Mouse (Mus musculus) cerebellum, adult 2 months (tissue): Measurements from ENCODE around the gene Hip1r. TPM values are rescaled to one million over a fixed set of nuclear protein-coding genes. Genes with fewer than 3 reads are reported as not detected.

Experiments
- DNase-seq, 2 experiments: peaks; one replicate each; pipeline ENCODE4 v3.0.0; 2021
- H3K27ac ChIP-seq: fragments of 200-500 bp; 2 replicates; pipeline ENCODE4 v1.5.1; 2012; ENCODE audit warnings: low read length, control low read depth, inconsistent platforms; ENCODE audit not compliant: insufficient read depth
- H3K27me3 ChIP-seq: fragments of 200-500 bp; 2 replicates; pipeline ENCODE4 v1.6.1; 2012; ENCODE audit warnings: inconsistent platforms, mild to moderate bottlenecking, low read length, moderate library complexity; ENCODE audit not compliant: control insufficient read depth, insufficient read depth
- H3K4me1 ChIP-seq: fragments of 200-500 bp; 2 replicates; pipeline ENCODE4 v1.6.1; 2011; ENCODE audit warnings: low read length; ENCODE audit not compliant: control insufficient read depth, insufficient read depth
- H3K4me3 ChIP-seq: fragments of 200-500 bp; replicated peaks from 2 replicates; pipeline ENCODE3; 2011; ENCODE audit warnings: mild to moderate bottlenecking, low read depth, low read length, control low read depth; ENCODE audit not compliant: insufficient read depth
- CTCF ChIP-seq: fragments of 200-500 bp; IDR thresholded peaks from 2 replicates; pipeline ENCODE4 v1.5.1; 2011; ENCODE audit warnings: low read depth, mild to moderate bottlenecking, control low read depth, low read length, moderate library complexity, borderline replicate concordance; ENCODE audit not compliant: insufficient read depth
- POLR2A ChIP-seq: fragments of 200-500 bp; IDR thresholded peaks from 2 replicates; pipeline ENCODE4 v1.6.1; 2011; ENCODE audit warnings: low read length, control low read depth, borderline replicate concordance; ENCODE audit not compliant: insufficient read depth
- WGBS: fragments of 180-500 bp; shearing (Covaris S2); methylation state at CpG from one replicate; pipeline ENCODE4 v1.1.7; 2018; 5-methylcytosine and 5-hydroxymethylcytosine counted together
- polyA plus RNA-seq: library from polyadenylated mRNA; depleted of rRNA; stranded (reverse); fragments of >200 nt; gene quantifications from 2 replicates; pipeline ENCODE4 v1.2.3, GENCODE M21; 2012

Gene Hip1r
- polyA plus RNA-seq, 1 experiment, result 42.4 TPM

- TF ChIP-seq CTCF, result no peak
- TF ChIP-seq POLR2A, result no peak
- Histone ChIP-seq H3K27ac (no peak overlapping the region), H3K4me3 (no peak overlapping the region), H3K4me1 (peaks cover 29% of the 10 kb centered on the region), H3K27me3 (no peaks in the 10 kb centered on the region)
- WGBS, result 73% methylated on average over 10 of the region's 10 CpGs
- no peak for DNase-seq
Observed at GRCm38 (mm10) chr5:123998370-123998769, 24.9 kb downstream of the Hip1r start.

- Histone ChIP-seq H3K4me1 (peaks cover 42% of the 10 kb centered on the region), H3K27me3 (no peaks in the 10 kb centered on the region), H3K27ac (no peak overlapping the region), H3K4me3 (no peak overlapping the region)
- WGBS, result 6% methylated on average over 7 of the region's 7 CpGs
- peak; percentile 97 for TF ChIP-seq CTCF
- TF ChIP-seq POLR2A, result no peak
- DNase-seq, result peak; percentile 84 to 94
Observed at GRCm38 (mm10) chr5:124000824-124001223, 27.4 kb downstream of the Hip1r start.

GRCm38 (mm10) chr5:124001274-124001673 lies 27.8 kb downstream of the Hip1r start:
- H3K27me3 ChIP-seq, result no peaks in the 10 kb centered on the region
- peaks cover 46% of the 10 kb centered on the region for H3K4me1 ChIP-seq
- no peak for TF ChIP-seq CTCF
- no peak for TF ChIP-seq POLR2A
- 16% methylated on average over 9 of the region's 9 CpGs for WGBS
- no peak overlapping the region for H3K4me3 ChIP-seq
- no peak overlapping the region for H3K27ac ChIP-seq
- DNase-seq, result no peak

- no peak overlapping the region for H3K27ac ChIP-seq
- H3K27me3 ChIP-seq, result no peaks in the 10 kb centered on the region
- TF ChIP-seq CTCF (no peak), POLR2A (no peak)
- peaks cover 48% of the 10 kb centered on the region for H3K4me1 ChIP-seq
- H3K4me3 ChIP-seq, result no peak overlapping the region
- peak in 1 of 2 experiments; percentile 55 for DNase-seq
- 64% methylated on average over 2 of the region's 2 CpGs for WGBS
Observed at GRCm38 (mm10) chr5:124002876-124003275, 29.4 kb downstream of the Hip1r start.

GRCm38 (mm10) chr5:124003375-124003774 lies 29.9 kb downstream of the Hip1r start:
- no peak overlapping the region for H3K27ac ChIP-seq
- no peak overlapping the region for H3K4me3 ChIP-seq
- DNase-seq, result no peak
- H3K27me3 ChIP-seq, result no peaks in the 10 kb centered on the region
- no peak for TF ChIP-seq CTCF
- TF ChIP-seq POLR2A, result no peak
- peaks cover 44% of the 10 kb centered on the region for H3K4me1 ChIP-seq
- WGBS, result 19% methylated on average over 4 of the region's 4 CpGs

GRCm38 (mm10) chr5:124004356-124005150 lies 31.1 kb downstream of the Hip1r start:
- WGBS, result 53% methylated on average over 17 of the region's 17 CpGs
- no peak overlapping the region for H3K4me3 ChIP-seq
- no peak overlapping the region for H3K27ac ChIP-seq
- DNase-seq, result peak in 1 of 2 experiments; percentile 53
- no peaks in the 10 kb centered on the region for H3K27me3 ChIP-seq
- peaks cover 39% of the 10 kb centered on the region for H3K4me1 ChIP-seq
- TF ChIP-seq POLR2A (no peak), CTCF (no peak)

GRCm38 (mm10) chr5:124005151-124005500 lies 31.7 kb downstream of the Hip1r start:
- Histone ChIP-seq H3K27me3 (no peaks in the 10 kb centered on the region), H3K4me1 (peaks cover 39% of the 10 kb centered on the region), H3K27ac (no peak overlapping the region), H3K4me3 (no peak overlapping the region)
- no peak for DNase-seq
- 52% methylated on average over 15 of the region's 15 CpGs for WGBS
- TF ChIP-seq POLR2A, result no peak
- no peak for TF ChIP-seq CTCF

- no peak overlapping the region for H3K27ac ChIP-seq
- DNase-seq, result no peak
- H3K4me3 ChIP-seq, result no peak overlapping the region
- no peaks in the 10 kb centered on the region for H3K27me3 ChIP-seq
- WGBS, result 46% methylated on average over 11 of the region's 11 CpGs
- peaks cover 39% of the 10 kb centered on the region for H3K4me1 ChIP-seq
- TF ChIP-seq CTCF, result no peak
- no peak for TF ChIP-seq POLR2A
Observed at GRCm38 (mm10) chr5:124005591-124005990, 32.2 kb downstream of the Hip1r start.
